Mouse (Mus musculus): ENCODE measurements around the gene Rab26. TPM values are rescaled to one million over a fixed set of nuclear protein-coding genes. Genes with fewer than 3 reads are reported as not detected.
A peak's percentile ranks its signal among the peaks of the same experiment; 100 is the strongest.

Rab26 gene
- polyA plus RNA-seq, 1 experiment from 2014 or later: 1.3 TPM

DNA sequence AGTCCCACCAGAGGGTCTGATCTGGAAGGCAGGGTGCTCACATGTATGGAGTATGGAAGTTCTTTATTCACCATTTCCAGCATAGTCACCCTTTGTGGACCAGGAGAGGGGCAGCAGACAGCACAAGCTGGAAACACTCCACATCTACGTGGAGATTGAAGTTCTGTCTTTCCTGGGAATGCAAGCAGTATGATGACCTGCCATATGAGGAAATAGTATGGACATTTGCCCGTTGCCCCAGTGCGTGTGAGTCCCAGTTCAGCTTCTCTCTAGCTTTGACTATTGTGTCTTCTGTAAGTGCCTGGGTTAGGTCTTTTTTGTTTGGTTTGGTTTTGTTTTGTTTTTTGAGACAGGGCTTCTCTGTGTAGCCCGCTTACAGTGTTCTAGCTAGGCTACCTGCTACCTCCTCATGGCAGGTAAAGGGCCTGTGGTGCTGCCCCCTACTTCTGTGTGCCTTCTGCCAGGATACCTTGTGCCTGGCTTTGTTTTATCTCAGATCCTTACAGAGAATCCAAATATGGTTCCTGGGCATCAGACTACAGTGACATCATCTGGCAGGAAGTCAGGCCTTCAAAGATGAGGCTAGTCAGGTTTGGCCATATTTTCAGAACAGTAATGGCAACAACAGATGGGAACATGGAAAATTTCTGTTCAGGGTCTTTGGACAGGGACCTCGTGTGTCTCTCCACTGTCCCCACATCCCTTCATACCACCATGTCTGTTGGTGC is 26.5 kb upstream of the Rab26 start:
- ATAC-seq: no peak
- Histone ChIP-seq H3K4me3 (no peak overlapping the region), H3K4me1 (peaks cover 38% of the 10 kb centered on the region), H3K27ac (no peak overlapping the region), H3K9ac (no peak overlapping the region), H3K4me2 (no peak overlapping the region), H3K9me3 (replicated peaks) (no peaks in the 10 kb centered on the region), H3K27me3 (replicated peaks) (no peaks in the 10 kb centered on the region), H3K36me3 (peaks cover 7% of the 10 kb centered on the region; the same call in 1 of the 2 replicates)
- 66% methylated on average over 5 of the region's 5 CpGs for whole genome bisulfite sequencing (ENCODE audit: insufficient replicate concordance)

DNA sequence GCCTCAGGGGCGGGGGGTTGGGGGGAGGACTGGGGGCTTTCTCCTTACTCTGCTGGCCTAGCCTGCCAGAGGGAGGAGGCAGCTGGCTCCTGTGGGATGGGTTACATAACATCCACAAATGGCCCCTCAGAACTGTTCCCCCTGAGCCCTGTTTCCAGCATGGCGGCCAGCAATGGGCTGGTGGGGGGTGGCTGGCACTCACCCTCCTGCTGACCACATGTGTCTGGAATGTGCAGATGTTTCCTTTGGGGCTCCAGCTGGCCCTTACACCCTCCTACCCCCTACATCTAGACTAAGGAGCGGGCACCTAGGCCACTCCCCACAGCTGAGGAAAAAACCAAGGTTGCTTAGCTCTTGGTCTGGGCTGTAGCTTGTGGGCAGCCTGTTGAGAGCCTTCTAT is 25.1 kb upstream of the Rab26 start:
- H3K36me3 ChIP-seq: no peaks in the 10 kb centered on the region
- H3K4me2 ChIP-seq: no peak overlapping the region
- H3K9me3 ChIP-seq (replicated peaks): no peaks in the 10 kb centered on the region
- peak overlapping the region; percentile 57 for H3K27ac ChIP-seq
- no peaks in the 10 kb centered on the region for H3K27me3 ChIP-seq (replicated peaks)
- peaks cover 38% of the 10 kb centered on the region for H3K4me1 ChIP-seq
- 0 out of 2 replicates have a peak overlapping the region, but pooled peaks have one; percentile 18 for H3K9ac ChIP-seq
- 62% methylated on average over 3 of the region's 3 CpGs for WGBS (ENCODE audit: insufficient replicate concordance)
- no peak overlapping the region for H3K4me3 ChIP-seq
- peak; percentile 32; the same call in 1 of the 2 replicates for ATAC-seq

DNA sequence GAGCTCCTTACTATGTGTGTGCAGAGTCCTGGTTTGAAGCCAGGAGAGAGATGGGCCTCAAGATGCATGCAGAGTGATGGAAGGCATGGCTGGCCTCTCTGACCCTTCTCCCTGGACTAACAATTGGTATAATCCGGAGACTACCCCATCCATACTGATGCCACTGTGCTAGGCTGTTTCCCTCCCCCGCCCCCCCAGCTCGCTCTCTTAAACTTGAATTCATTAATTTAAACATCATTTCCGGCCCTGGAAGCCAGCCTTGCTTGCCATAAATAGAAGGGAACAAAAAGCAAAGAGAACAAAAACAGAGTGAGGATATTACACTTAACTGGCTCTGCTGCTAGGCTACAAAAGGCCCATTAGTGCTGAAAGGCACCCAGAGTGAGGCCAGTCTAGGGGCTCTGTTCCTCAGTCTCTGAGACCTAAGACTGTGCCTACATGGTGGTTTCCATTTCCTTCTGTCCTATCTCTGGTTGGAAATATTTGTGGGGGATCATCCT is 24.6 kb upstream of the Rab26 start:
- Histone ChIP-seq H3K4me2 (no peak overlapping the region), H3K36me3 (no peaks in the 10 kb centered on the region), H3K27me3 (replicated peaks) (no peaks in the 10 kb centered on the region), H3K4me3 (no peak overlapping the region), H3K4me1 (peaks cover 35% of the 10 kb centered on the region), H3K27ac (peak overlapping the region; percentile 57), H3K9me3 (replicated peaks) (no peaks in the 10 kb centered on the region), H3K9ac (0 out of 2 replicates have a peak overlapping the region, but pooled peaks have one; percentile 18)
- ATAC-seq: no peak
- 61% methylated on average over 4 of the region's 4 CpGs for WGBS (ENCODE audit: insufficient replicate concordance)

- no peak overlapping the region for H3K27ac ChIP-seq
- no peak overlapping the region for H3K4me2 ChIP-seq
- H3K9ac ChIP-seq: no peak overlapping the region
- no peaks in the 10 kb centered on the region for H3K9me3 ChIP-seq (replicated peaks)
- ATAC-seq: no peak
- WGBS (ENCODE audit: insufficient replicate concordance): 83% methylated on average over 7 of the region's 7 CpGs
- H3K4me1 ChIP-seq: peaks cover 34% of the 10 kb centered on the region
- no peak overlapping the region for H3K4me3 ChIP-seq
- no peaks in the 10 kb centered on the region for H3K36me3 ChIP-seq
- no peaks in the 10 kb centered on the region for H3K27me3 ChIP-seq (replicated peaks)
Measured at GRCm38 (mm10) chr17:24557091-24557490, 23.1 kb upstream of the Rab26 start.

DNA sequence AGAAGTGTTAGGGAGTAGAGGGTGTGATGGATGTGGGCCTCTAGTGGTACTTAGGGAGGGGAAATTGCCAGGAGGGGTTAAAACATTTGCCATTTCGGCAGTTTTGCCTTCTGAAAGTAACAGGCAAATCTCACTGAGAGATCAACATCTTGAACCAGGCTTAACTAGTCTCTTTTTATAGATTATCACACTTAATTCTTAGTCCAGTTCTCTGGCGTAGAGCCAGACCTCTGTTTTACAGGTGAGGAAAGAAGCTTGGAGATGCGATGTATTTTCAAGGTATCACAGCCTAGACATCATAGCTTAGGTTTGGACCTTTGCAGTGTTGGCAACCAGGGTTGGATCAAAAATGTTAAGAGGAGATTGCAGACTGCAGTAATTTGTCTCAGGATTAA is 17.0 kb upstream of the Rab26 start:
- no peaks in the 10 kb centered on the region for H3K36me3 ChIP-seq
- peaks cover 41% of the 10 kb centered on the region for H3K4me1 ChIP-seq
- H3K27me3 ChIP-seq (replicated peaks): no peaks in the 10 kb centered on the region
- peak overlapping the region; percentile 80 for H3K4me3 ChIP-seq
- peak overlapping the region; percentile 97 for H3K4me2 ChIP-seq
- no peak for ATAC-seq
- WGBS (ENCODE audit: insufficient replicate concordance): 61% methylated on average over 3 of the region's 3 CpGs
- H3K27ac ChIP-seq: peak overlapping the region; percentile 93; the same call in 1 of the 2 replicates
- H3K9me3 ChIP-seq (replicated peaks): no peaks in the 10 kb centered on the region
- H3K9ac ChIP-seq: peak overlapping the region; percentile 90

DNA sequence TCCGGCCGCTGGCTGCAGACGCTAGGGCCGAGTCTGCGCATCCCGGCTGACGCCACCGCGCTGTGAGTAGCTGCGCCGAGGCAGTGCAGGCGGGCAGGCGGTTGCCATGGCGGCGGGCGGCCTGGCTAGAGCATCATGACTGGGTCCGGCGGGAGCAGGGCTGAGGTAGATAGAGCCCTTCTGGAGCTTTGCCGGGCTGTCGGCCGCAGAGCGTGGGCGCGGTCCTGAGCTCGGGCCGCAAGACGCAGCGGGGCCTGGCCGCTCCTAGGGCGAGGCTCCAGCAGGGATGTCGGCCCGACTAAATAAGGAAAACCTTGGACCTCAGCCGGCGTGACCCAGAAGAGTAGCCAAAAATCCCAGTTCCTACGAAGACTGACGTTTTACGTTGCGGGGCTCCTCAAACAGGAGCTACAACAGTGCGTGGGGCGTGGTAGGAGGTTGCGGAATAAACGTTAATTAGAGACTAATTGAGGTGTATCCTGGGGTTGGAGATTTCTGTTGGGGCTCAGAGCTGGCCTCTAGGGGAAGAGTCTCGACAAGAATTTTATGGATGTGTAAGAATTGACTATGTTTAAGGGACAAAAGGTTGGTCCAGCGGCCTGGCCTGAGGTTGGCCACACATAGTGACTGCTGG is 16.5 kb upstream of the Rab26 start:
- H3K4me2 ChIP-seq: peak overlapping the region; percentile 97
- peaks cover 41% of the 10 kb centered on the region for H3K4me1 ChIP-seq
- no peaks in the 10 kb centered on the region for H3K27me3 ChIP-seq (replicated peaks)
- ATAC-seq: peak; percentile 68
- no peaks in the 10 kb centered on the region for H3K36me3 ChIP-seq
- peak overlapping the region; percentile 90 for H3K9ac ChIP-seq
- H3K4me3 ChIP-seq: peak overlapping the region; percentile 80
- H3K27ac ChIP-seq: peak overlapping the region; percentile 93
- no peaks in the 10 kb centered on the region for H3K9me3 ChIP-seq (replicated peaks)
- WGBS (ENCODE audit: insufficient replicate concordance): 2% methylated on average over 44 of the region's 44 CpGs

- Histone ChIP-seq H3K27ac (peak within 1 kb of the TSS; percentile 93), H3K9ac (peak within 1 kb of the TSS; percentile 90), H3K4me1 (peaks cover 41% of the 10 kb centered on the region), H3K4me3 (peak within 1 kb of the TSS; percentile 80), H3K27me3 (replicated peaks) (peaks cover 2% of the 10 kb centered on the region), H3K4me2 (peak within 1 kb of the TSS; percentile 97), H3K9me3 (replicated peaks) (no peaks in the 10 kb centered on the region), H3K36me3 (no peaks in the 10 kb centered on the region)
- under 1% methylated on average over 72 of the region's 72 CpGs for WGBS (ENCODE audit: insufficient replicate concordance)
- ATAC-seq: peak; percentile 90
Measured at GRCm38 (mm10) chr17:24549618-24550415, 15.8 kb upstream of the Rab26 start, which contains the start of gene Pkd1. Gene Pkd1, plus strand, starts transcription at chr17:24549834.

GRCm38 (mm10) chr17:24548921-24549617 is 15.1 kb upstream of the Rab26 start:
- Histone ChIP-seq H3K9ac (peak overlapping the region; percentile 90), H3K27me3 (replicated peaks) (peaks cover 8% of the 10 kb centered on the region), H3K9me3 (replicated peaks) (no peaks in the 10 kb centered on the region), H3K4me1 (peaks cover 45% of the 10 kb centered on the region), H3K4me3 (peak overlapping the region; percentile 80), H3K4me2 (peak overlapping the region; percentile 97), H3K27ac (peak overlapping the region; percentile 86), H3K36me3 (no peaks in the 10 kb centered on the region)
- peak; percentile 44 for ATAC-seq
- WGBS (ENCODE audit: insufficient replicate concordance): 2% methylated on average over 23 of the region's 23 CpGs

GRCm38 (mm10) chr17:24548435-24548834 is 14.4 kb upstream of the Rab26 start:
- Histone ChIP-seq H3K27me3 (replicated peaks) (peaks cover 11% of the 10 kb centered on the region), H3K4me3 (peak overlapping the region; percentile 80)
- 17% methylated on average over 9 of the region's 9 CpGs for WGBS (ENCODE audit: insufficient replicate concordance)

GRCm38 (mm10) chr17:24546234-24546633 is 12.2 kb upstream of the Rab26 start:
- Histone ChIP-seq H3K9ac (no peak overlapping the region), H3K4me3 (no peak overlapping the region), H3K4me1 (peaks cover 34% of the 10 kb centered on the region), H3K9me3 (replicated peaks) (no peaks in the 10 kb centered on the region), H3K27ac (no peak overlapping the region), H3K27me3 (replicated peaks) (peaks cover 11% of the 10 kb centered on the region), H3K4me2 (no peak overlapping the region), H3K36me3 (no peaks in the 10 kb centered on the region)
- no peak for ATAC-seq
- 76% methylated on average over 3 of the region's 3 CpGs for WGBS (ENCODE audit: insufficient replicate concordance)

More at GRCm38 (mm10) chr17:24548435-24548834, 14.4 kb upstream of the Rab26 start:
- H3K9ac ChIP-seq: peak overlapping the region; percentile 90
- no peaks in the 10 kb centered on the region for H3K36me3 ChIP-seq
- ATAC-seq: no peak
- peak overlapping the region; percentile 86 for H3K27ac ChIP-seq
- H3K4me1 ChIP-seq: peaks cover 45% of the 10 kb centered on the region
- peak overlapping the region; percentile 97 for H3K4me2 ChIP-seq
- H3K9me3 ChIP-seq (replicated peaks): no peaks in the 10 kb centered on the region

GRCm38 (mm10) chr17:24545247-24545646 is 11.2 kb upstream of the Rab26 start:
- WGBS (ENCODE audit: insufficient replicate concordance): 74% methylated on average over 2 of the region's 2 CpGs
- Histone ChIP-seq H3K9me3 (replicated peaks) (no peaks in the 10 kb centered on the region), H3K36me3 (no peaks in the 10 kb centered on the region), H3K9ac (no peak overlapping the region), H3K27ac (no peak overlapping the region), H3K4me2 (no peak overlapping the region), H3K27me3 (replicated peaks) (peaks cover 11% of the 10 kb centered on the region), H3K4me1 (peaks cover 24% of the 10 kb centered on the region), H3K4me3 (no peak overlapping the region)
- ATAC-seq: no peak
